Mouse (Mus musculus) megakaryocyte-erythroid progenitor cell, adult 5-6 weeks (primary cell): ENCODE data around the gene Tbx5. TPM values are rescaled to one million over a fixed set of nuclear protein-coding genes. Genes with fewer than 3 reads are reported as not detected.
A peak's percentile ranks its signal among the peaks of the same experiment; 100 is the strongest.

ENCODE experiments used
- ATAC-seq: replicated peaks from 2 replicates; pipeline ENCODE4 v1.8.0; 2016; ENCODE audit warnings: mild to moderate bottlenecking, inconsistent platforms; ENCODE audit not compliant: severe bottlenecking, poor library complexity, low FRiP score, low TSS enrichment
- total RNA-seq, 2 experiments: library from RNA; stranded (forward) in 1 of 2; stranded (reverse) in 1 of 2; fragments of 200-1000, 215-1000 nt in 1 of 2; fragments of >200 nt in 1 of 2; fragmentation: Nextera tagmentation in 1 of 2; gene quantifications; 2 replicates each; pipeline ENCODE4 v1.2.3; 2014 to 2017

Tbx5 gene
- total RNA-seq, 2 experiments from 2014 or later = not detected

DNA sequence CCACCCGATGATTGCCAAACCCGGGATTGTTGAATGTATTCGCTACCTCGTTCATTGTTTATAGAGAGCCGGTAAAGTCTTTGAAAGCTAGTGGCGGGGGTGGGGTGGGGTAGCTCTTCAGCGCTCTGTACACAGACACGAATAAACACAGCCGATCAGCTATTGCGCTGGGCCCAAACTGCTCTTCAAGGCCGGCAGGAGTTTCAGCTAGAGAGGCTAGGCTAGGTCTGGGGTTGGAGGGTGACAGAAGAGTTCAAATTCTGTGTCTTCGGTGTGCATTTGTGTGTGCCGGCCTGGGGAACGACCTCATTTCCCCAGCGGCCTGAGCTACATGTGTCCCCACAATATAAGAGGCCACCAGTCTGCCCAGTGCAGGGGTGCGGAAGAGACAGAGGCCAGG lies 6.7 kb downstream of the Tbx5 start:
- ATAC-seq = no peak

DNA sequence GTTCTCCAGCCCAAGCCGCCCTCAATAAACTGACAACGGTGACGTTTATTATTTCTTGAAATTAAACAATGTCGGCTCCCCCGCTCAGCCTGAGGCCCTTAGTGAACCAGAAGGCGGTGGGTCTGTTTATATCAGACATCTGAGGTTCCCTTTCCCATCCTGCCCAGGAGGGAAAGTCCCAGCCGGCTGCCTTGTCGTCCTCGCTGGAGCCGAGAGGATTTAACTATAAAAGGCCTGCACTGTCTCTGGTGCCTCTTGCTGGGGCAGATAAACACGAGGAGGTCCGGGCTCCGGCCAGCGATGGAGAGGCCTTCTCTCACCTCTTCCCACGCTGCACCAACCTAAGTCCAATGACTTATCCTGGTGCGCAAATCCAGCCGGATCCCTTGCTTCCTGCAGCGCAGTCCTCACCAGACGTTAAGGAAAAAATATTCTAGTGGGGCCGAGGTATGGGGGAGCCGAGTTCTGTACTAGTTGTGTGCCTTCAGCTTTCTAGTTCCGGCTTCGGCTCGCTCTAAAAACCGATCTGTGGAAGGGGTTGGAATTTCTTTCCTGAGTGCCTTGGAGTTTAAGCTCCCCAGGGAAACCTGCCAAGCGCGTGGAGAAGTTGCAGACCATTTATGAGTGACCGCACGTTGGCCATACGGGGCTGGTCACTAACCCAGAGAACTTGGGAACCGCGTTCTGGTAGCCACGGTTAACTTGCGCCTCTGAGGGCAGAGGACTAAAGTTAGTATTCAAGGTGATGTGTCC lies 7.3 kb downstream of the Tbx5 start:
- 0 out of 2 replicates have a peak, but pooled peaks have one; percentile 31 for ATAC-seq

- no peak for ATAC-seq
Observed at GRCm38 (mm10) chr5:119840404-119840803, 7.9 kb downstream of the Tbx5 start.

DNA sequence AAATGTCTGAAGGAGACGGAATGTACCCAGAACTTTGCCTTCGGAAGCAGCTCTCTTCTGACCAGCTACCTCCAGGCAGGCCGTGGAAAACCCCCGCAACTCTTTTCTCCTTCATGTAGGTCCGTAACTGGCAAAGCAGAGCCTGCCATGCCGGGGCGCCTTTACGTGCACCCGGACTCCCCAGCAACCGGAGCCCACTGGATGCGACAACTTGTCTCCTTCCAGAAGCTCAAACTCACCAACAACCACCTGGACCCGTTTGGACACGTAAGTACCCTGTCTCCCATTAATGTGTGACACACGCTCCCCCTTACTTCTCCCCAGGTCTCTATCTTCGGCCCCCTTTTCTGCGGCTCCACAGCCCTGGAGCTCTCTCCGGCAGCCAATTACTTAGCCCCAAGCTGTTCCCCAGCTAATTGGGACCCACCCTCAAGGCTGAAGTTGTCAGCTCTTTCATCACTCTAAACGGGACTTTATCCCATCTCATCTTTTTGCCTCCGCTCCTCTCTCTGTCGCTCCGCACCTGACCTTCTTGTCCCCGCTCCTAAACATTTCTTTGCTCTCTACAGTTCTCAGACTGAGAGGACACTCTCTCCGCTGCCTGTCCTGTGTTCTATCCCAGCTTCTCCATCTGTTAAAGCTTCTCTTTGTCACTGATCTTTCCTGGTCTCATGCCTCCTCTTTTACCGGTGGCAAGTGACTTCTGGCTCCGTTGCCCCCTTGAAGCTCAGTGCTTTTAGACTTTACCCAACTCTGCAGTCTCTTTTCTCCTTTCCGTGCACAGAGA lies 9.4 kb downstream of the Tbx5 start:
- no peak for ATAC-seq

DNA sequence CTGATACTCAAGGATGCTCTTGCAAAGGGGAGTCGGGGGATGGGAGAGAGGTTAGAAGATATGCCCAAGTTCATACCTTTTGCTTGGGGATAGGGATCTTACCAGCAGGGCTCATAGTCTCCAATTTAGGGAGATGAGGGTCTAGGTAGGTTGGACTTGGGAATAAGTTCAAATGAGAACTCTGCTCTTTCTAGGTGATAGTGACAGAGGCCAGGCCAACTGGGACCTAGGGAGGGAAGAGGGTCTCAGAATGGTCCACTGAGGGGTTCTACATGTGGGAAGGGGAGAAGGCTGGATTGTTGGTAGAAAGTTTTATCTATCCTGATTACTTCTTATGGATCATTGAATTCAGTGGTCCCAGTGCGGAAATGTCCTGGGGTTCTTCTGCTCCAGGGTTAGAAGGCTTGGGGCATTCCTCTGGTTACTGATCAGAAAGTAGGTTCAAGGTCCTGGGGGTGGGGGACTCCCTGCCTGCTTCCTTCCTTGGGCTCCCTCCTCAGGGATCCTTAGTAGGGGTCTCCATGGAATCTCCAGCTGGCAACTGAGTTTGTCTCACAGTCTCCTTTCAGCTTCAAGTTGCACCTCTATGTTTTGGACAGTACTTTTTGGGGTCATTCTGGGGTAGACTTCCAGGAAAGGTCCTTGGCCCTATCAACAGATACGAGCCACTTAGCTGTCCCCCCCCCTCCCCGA lies 10.4 kb downstream of the Tbx5 start:
- no peak for ATAC-seq

- ATAC-seq = no peak
Observed at GRCm38 (mm10) chr5:119843394-119843777, 10.9 kb downstream of the Tbx5 start.

DNA sequence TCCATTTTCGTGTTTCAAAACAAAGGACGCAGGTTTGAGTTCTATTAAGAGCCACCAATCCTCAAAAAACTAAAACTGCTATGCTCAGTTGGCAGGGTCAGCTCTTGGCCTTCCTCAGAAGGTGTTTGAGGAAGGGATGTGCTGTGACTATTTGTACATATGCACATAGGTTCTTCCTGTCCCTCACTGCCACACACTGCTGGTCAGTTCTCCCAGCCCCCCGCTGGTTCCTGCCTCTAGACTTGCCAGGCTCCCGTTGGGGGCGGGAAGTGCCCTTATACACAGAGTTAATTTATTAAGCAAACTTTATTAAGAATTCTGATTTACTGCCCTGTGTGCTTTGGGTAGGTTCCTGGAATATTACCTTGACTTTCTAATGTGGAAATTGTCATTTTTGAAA lies 11.9 kb downstream of the Tbx5 start:
- ATAC-seq = no peak

- peak; percentile 44; the same call in 1 of the 2 replicates for ATAC-seq
Observed at GRCm38 (mm10) chr5:119844994-119845393, 12.5 kb downstream of the Tbx5 start.

- no peak for ATAC-seq
Observed at GRCm38 (mm10) chr5:119857052-119857451, 24.6 kb downstream of the Tbx5 start.

- no peak for ATAC-seq
Observed at GRCm38 (mm10) chr5:119861301-119861700, 28.8 kb downstream of the Tbx5 start.

GRCm38 (mm10) chr5:119862431-119862830 lies 30.0 kb downstream of the Tbx5 start:
- no peak for ATAC-seq

- ATAC-seq = no peak
Observed at GRCm38 (mm10) chr5:119866277-119867235, 34.1 kb downstream of the Tbx5 start.

DNA sequence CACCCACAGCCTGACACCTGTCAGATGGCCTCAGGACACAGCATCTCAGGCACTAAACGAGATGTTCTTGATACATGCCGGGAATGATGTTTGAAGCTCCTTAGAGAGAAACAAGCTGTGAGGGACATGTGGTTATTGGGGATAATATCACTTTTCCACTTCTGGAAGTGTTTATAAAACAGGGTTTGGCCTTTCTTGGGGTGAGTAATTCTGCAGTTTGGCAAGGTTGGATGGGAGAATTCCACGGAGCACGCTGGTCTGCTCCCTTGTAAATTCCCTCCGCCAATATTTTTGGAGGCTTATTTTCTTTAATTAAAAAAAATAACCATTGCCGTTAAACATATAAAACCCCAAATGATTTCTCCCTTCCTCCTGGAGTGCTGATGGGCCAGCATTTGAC lies 35.5 kb downstream of the Tbx5 start:
- no peak for ATAC-seq

GRCm38 (mm10) chr5:119875421-119875820 lies 43.0 kb downstream of the Tbx5 start:
- ATAC-seq = peak; percentile 65

GRCm38 (mm10) chr5:119877185-119877584 lies 44.7 kb downstream of the Tbx5 start:
- no peak for ATAC-seq

DNA sequence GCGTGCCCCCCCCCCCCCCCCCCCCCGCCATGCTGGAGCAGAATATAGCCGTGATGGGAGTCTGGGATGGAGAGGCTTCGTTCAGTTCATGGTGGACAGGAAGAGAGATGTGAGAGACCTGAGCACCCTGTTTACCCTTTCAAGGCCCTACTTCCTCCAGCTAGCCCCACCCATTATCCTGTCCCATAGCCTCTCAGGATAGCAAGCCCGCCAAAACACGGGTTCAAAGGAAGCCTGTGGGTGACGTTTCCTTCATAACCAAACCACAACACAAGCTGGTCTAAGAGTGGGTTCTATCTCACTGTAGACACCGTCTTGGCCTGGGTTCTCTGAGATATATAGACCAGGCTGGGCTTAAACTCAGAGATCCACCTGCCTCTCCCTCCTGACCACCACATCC lies 53.1 kb downstream of the Tbx5 start:
- ATAC-seq = no peak

- ATAC-seq = no peak
Observed at GRCm38 (mm10) chr5:119887381-119887780, 54.9 kb downstream of the Tbx5 start.

GRCm38 (mm10) chr5:119891960-119892359 lies 59.5 kb downstream of the Tbx5 start:
- no peak for ATAC-seq

DNA sequence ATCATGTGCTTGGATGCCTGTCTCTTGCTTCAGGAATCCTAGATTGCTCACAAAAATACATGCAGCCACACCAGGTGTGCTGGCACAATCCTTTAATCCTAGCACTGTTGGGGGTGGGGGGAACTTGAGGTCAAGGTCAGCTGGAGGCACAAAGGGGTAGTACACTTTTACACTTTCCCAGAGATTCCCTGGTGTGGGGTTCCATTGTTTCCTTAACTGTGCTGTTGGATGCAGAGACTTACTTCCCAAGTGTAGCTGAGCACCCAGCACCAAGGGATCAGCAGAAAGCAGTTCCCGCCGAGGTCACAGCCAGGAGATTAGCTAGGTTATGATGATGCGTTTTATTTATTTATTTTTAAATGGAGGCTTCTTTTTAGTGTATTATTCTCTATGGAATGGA lies 60.6 kb downstream of the Tbx5 start:
- no peak for ATAC-seq
